Mouse (Mus musculus) ES-Bruce4 (cell line): ENCODE results near the gene Sdhaf1. TPM values are rescaled to one million over a fixed set of nuclear protein-coding genes. Genes with fewer than 3 reads are reported as not detected.

Experiments used
- H3K27ac ChIP-seq: 2 replicates; pipeline ENCODE4 v1.5.1; 2012; ENCODE audit warnings: low read length, inconsistent platforms; ENCODE audit not compliant: insufficient read depth
- H3K27me3 ChIP-seq: 2 replicates; pipeline ENCODE4 v1.6.1; 2012; ENCODE audit warnings: mild to moderate bottlenecking, low read length, inconsistent platforms; ENCODE audit not compliant: control insufficient read depth, poor library complexity, insufficient read depth, severe bottlenecking
- H3K36me3 ChIP-seq: 2 replicates; pipeline ENCODE4 v1.6.1; 2012; ENCODE audit warnings: inconsistent platforms, mild to moderate bottlenecking, low read length, moderate library complexity; ENCODE audit not compliant: control insufficient read depth, poor library complexity, insufficient read depth, severe bottlenecking
- H3K4me1 ChIP-seq: one replicate; pipeline ENCODE4 v1.8.1; 2011; ENCODE audit warnings: low read length; ENCODE audit not compliant: control insufficient read depth, insufficient read depth
- H3K4me3 ChIP-seq: 2 replicates; pipeline ENCODE4 v1.5.1; 2011; ENCODE audit warnings: low read depth, mild to moderate bottlenecking, low read length
- H3K9ac ChIP-seq: 2 replicates; pipeline ENCODE4 v1.6.1; 2012; ENCODE audit warnings: low read depth, mild to moderate bottlenecking, inconsistent platforms; ENCODE audit not compliant: poor library complexity, severe bottlenecking
- H3K9me3 ChIP-seq: replicated peaks from 2 replicates; pipeline ENCODE4 v1.6.1; 2012; ENCODE audit warnings: mild to moderate bottlenecking, low read length, inconsistent platforms; ENCODE audit not compliant: control insufficient read depth, poor library complexity, insufficient read depth, severe bottlenecking
- CTCF ChIP-seq: IDR thresholded peaks from one replicate; pipeline ENCODE4 v1.8.1; 2011; ENCODE audit warnings: low read depth, low read length
- EP300 ChIP-seq: IDR thresholded peaks from 2 replicates; pipeline ENCODE4 v1.6.1; 2011; ENCODE audit warnings: low read depth, low read length; ENCODE audit not compliant: insufficient read depth
- POLR2A ChIP-seq: IDR thresholded peaks from one replicate; pipeline ENCODE4 v1.8.1; 2011; ENCODE audit warnings: low read length; ENCODE audit not compliant: insufficient read depth
- polyA plus RNA-seq: library from polyadenylated mRNA; stranded (reverse); fragments of >200 nt; gene quantifications from 2 replicates; pipeline ENCODE4 v1.2.4, GENCODE M21; 2011; ENCODE audit warnings: low read depth; ENCODE audit not compliant: missing spikeins, insufficient read depth, insufficient read length

Sdhaf1 gene
- polyA plus RNA-seq, 1 experiment = 5.6 TPM

DNA sequence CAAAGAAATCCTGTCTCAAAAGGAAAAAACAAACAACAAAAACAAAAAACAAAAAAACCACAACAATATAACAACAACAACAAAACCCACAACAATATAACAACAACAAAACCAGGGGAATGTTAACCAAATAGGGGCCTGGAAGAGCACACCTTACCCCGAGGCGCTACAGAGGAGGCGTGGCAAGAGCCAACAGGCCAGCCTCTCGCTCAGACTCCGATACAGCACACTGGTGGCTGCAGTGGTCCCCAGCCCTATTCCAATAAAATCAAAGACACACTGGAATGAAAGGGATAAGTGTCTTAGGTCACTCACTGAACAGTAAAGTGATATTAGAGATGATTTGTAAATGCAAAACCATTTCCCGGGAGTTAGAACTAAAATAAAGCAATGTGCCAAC, 44.2 kb downstream of the Sdhaf1 start:
- Histone ChIP-seq H3K27me3 (no peaks in the 10 kb centered on the region), H3K9me3 (no peaks in the 10 kb centered on the region), H3K4me1 (peaks cover 2% of the 10 kb centered on the region), H3K4me3 (peak overlapping the region; percentile 80), H3K36me3 (no peaks in the 10 kb centered on the region), H3K9ac (peak overlapping the region; percentile 81), H3K27ac (peak overlapping the region; percentile 81)
- TF ChIP-seq POLR2A (no peak), CTCF (no peak), EP300 (no peak)

DNA sequence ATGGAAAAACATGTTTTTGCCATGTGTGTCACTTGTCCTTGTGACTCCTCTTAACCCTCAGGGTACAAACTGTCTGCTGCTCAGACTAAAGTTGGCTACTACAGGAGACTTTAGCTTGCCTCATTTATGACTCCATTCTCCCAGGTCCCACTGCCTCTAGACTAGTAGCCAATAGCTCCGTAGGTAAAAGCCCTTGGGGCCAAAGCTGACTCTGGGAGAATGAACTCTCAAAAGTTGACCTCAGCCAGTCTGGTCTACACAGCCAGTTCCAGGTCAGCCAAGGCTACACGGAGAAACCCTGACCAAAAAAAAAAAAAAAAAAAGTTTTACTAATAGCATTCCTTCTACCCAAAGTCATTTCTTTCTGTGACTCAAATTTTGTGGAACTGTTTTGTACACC, 44.8 kb downstream of the Sdhaf1 start:
- no peak overlapping the region for H3K9ac ChIP-seq
- no peaks in the 10 kb centered on the region for H3K27me3 ChIP-seq
- H3K9me3 ChIP-seq = no peaks in the 10 kb centered on the region
- H3K27ac ChIP-seq = peak overlapping the region; percentile 81
- H3K4me1 ChIP-seq = peaks cover 2% of the 10 kb centered on the region
- no peaks in the 10 kb centered on the region for H3K36me3 ChIP-seq
- no peak for TF ChIP-seq CTCF
- TF ChIP-seq EP300 = no peak
- TF ChIP-seq POLR2A = no peak
- no peak overlapping the region for H3K4me3 ChIP-seq

DNA sequence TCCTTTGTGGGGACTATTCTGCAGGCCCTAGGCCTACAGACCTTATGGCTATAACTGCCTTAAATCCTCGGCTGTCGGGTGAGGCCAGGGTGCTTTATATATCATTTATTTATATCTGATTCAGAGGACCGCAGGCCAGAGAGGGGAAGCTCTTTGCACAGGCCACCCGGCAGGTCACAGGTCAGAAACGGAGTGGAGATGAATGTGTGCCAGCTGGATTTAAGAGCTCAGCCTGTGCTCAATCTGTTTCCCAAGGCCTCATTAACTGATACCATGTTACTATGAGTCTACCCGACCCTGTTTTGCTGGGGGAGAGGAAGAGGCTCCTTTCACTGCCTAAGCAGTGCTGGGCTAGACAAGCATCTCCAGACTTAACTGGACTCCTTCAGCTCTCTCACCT, 49.3 kb downstream of the Sdhaf1 start:
- H3K36me3 ChIP-seq = peaks cover 8% of the 10 kb centered on the region; the same call in 1 of the 2 replicates
- H3K9ac ChIP-seq = no peak overlapping the region
- TF ChIP-seq POLR2A (no peak), EP300 (no peak), CTCF (no peak)
- H3K27ac ChIP-seq = no peak overlapping the region
- no peaks in the 10 kb centered on the region for H3K9me3 ChIP-seq
- H3K27me3 ChIP-seq = no peaks in the 10 kb centered on the region
- no peaks in the 10 kb centered on the region for H3K4me1 ChIP-seq
- H3K4me3 ChIP-seq = no peak overlapping the region

Other genes starting within 250 kb of the Sdhaf1 start
- not detected in 2 replicates for gene Gm26920, start 233.5 kb downstream of the Sdhaf1 start, polyA plus RNA-seq
- 12.0 and 13.7 TPM in 2 replicates for gene Zfp566, start 233.4 kb downstream of the Sdhaf1 start, polyA plus RNA-seq
- 60.8 and 63.8 TPM in 2 replicates for gene Zfp260, start 229.1 kb downstream of the Sdhaf1 start, polyA plus RNA-seq
- 6.1 and 9.0 TPM in 2 replicates for gene Zfp382, start 202.0 kb downstream of the Sdhaf1 start, polyA plus RNA-seq
- 44.4 and 46.2 TPM in 2 replicates for gene Zfp146, start 154.1 kb downstream of the Sdhaf1 start, polyA plus RNA-seq
- gene Cox7a1, start 139.8 kb downstream of the Sdhaf1 start, polyA plus RNA-seq = 21.7 and 21.8 TPM in 2 replicates
- gene Capns1, start 125.1 kb downstream of the Sdhaf1 start, polyA plus RNA-seq = 359 and 396 TPM in 2 replicates
- 58.7 and 65.4 TPM in 2 replicates for gene Polr2i, start 91.9 kb downstream of the Sdhaf1 start, polyA plus RNA-seq
- gene Tbcb, start 91.6 kb downstream of the Sdhaf1 start, polyA plus RNA-seq = 86.6 and 90.0 TPM in 2 replicates
- gene Ovol3, start 88.2 kb downstream of the Sdhaf1 start, polyA plus RNA-seq = not detected in 2 replicates
- gene Thap8, start 43.8 kb downstream of the Sdhaf1 start, polyA plus RNA-seq = 0.60 and 0.84 TPM in 2 replicates
- gene Wdr62, start 43.5 kb downstream of the Sdhaf1 start, polyA plus RNA-seq = 26.2 and 27.0 TPM in 2 replicates
- 49.4 and 52.2 TPM in 2 replicates for gene Clip3, start 32.2 kb downstream of the Sdhaf1 start, polyA plus RNA-seq
- gene Alkbh6, start 15.2 kb downstream of the Sdhaf1 start, polyA plus RNA-seq = 25.3 and 29.5 TPM in 2 replicates
- 41.6 and 43.7 TPM in 2 replicates for gene Syne4, start 9.1 kb downstream of the Sdhaf1 start, polyA plus RNA-seq
- gene E130208F15Rik, start 2.2 kb downstream of the Sdhaf1 start, polyA plus RNA-seq = 0.52 and 0.58 TPM in 2 replicates
- 4.2 and 6.3 TPM in 2 replicates for gene Lrfn3, start 38.9 kb upstream of the Sdhaf1 start, polyA plus RNA-seq
- gene Tyrobp, start 89.9 kb upstream of the Sdhaf1 start, polyA plus RNA-seq = not detected in 2 replicates
- gene Hcst, start 96.0 kb upstream of the Sdhaf1 start, polyA plus RNA-seq = not detected in 2 replicates
- gene Nfkbid, start 97.8 kb upstream of the Sdhaf1 start, polyA plus RNA-seq = 4.1 TPM in 2 replicates
- 70.6 and 78.2 TPM in 2 replicates for gene Aplp1, start 121.6 kb upstream of the Sdhaf1 start, polyA plus RNA-seq
- gene Kirrel2, start 133.8 kb upstream of the Sdhaf1 start, polyA plus RNA-seq = 5.8 and 9.4 TPM in 2 replicates
- 27.5 and 30.9 TPM in 2 replicates for gene Nphs1, start 134.4 kb upstream of the Sdhaf1 start, polyA plus RNA-seq
- gene Prodh2, start 169.7 kb upstream of the Sdhaf1 start, polyA plus RNA-seq = 0.58 TPM in 1 of 2 replicates, not detected in the other
- gene Arhgap33, start 211.2 kb upstream of the Sdhaf1 start, polyA plus RNA-seq = 6.0 and 6.5 TPM in 2 replicates
- gene Hspb6, start 228.3 kb upstream of the Sdhaf1 start, polyA plus RNA-seq = 6.4 and 7.0 TPM in 2 replicates
- 16.8 and 17.3 TPM in 2 replicates for gene Proser3, start 228.4 kb upstream of the Sdhaf1 start, polyA plus RNA-seq
- 23.3 and 29.3 TPM in 2 replicates for gene Lin37, start 235.9 kb upstream of the Sdhaf1 start, polyA plus RNA-seq
- 50.9 and 73.9 TPM in 2 replicates for gene U2af1l4, start 239.4 kb upstream of the Sdhaf1 start, polyA plus RNA-seq
- gene Gm49396, start 239.4 kb upstream of the Sdhaf1 start, polyA plus RNA-seq = 1.8 and 1.9 TPM in 2 replicates
- 99.8 and 107 TPM in 2 replicates for gene Psenen, start 239.7 kb upstream of the Sdhaf1 start, polyA plus RNA-seq
- gene Igflr1, start 241.5 kb upstream of the Sdhaf1 start, polyA plus RNA-seq = 0.72 TPM in 1 of 2 replicates, not detected in the other